Mouse (Mus musculus) cerebellum, adult (tissue): ENCODE measurements around the gene Foxg1.

Experiments used
- ATAC-seq: cut with Nextera tagmentation; 2 replicates; pipeline ENCODE4 v1.9.2; 2017; ENCODE audit warnings: mild to moderate bottlenecking, moderate library complexity, mixed read lengths; ENCODE audit not compliant: insufficient number of reproducible peaks, low FRiP score, low TSS enrichment

Gene Foxg1

DNA sequence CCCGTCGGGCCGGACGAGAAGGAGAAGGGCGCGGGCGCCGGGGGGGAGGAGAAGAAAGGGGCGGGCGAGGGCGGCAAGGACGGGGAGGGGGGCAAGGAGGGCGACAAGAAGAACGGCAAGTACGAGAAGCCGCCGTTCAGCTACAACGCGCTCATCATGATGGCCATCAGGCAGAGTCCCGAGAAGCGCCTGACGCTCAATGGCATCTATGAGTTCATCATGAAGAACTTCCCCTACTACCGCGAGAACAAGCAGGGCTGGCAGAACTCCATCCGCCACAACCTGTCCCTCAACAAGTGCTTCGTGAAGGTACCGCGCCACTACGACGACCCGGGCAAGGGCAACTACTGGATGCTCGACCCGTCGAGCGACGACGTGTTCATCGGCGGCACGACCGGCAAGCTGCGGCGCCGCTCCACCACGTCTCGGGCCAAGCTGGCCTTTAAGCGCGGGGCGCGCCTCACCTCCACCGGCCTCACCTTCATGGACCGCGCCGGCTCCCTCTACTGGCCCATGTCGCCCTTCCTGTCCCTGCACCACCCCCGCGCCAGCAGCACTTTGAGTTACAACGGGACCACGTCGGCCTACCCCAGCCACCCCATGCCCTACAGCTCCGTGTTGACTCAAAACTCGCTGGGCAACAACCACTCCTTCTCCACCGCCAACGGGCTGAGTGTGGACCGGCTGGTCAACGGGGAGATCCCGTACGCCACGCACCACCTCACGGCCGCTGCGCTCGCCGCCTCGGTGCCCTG, 2.6 kb downstream of the Foxg1 start, which contains the start of gene Gm43517:
Gene Gm43517, plus strand, starts transcription at position 299 of the 755 bp plus-strand sequence.
- no peak for ATAC-seq

DNA sequence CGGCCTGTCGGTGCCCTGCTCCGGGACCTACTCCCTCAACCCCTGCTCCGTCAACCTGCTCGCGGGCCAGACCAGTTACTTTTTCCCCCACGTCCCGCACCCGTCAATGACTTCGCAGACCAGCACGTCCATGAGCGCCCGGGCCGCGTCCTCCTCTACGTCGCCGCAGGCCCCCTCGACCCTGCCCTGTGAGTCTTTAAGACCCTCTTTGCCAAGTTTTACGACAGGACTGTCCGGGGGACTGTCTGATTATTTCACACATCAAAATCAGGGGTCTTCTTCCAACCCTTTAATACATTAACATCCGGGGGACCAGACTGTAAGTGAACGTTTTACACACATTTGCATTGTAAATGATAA, 3.2 kb downstream of the Foxg1 start:
- no peak for ATAC-seq

DNA sequence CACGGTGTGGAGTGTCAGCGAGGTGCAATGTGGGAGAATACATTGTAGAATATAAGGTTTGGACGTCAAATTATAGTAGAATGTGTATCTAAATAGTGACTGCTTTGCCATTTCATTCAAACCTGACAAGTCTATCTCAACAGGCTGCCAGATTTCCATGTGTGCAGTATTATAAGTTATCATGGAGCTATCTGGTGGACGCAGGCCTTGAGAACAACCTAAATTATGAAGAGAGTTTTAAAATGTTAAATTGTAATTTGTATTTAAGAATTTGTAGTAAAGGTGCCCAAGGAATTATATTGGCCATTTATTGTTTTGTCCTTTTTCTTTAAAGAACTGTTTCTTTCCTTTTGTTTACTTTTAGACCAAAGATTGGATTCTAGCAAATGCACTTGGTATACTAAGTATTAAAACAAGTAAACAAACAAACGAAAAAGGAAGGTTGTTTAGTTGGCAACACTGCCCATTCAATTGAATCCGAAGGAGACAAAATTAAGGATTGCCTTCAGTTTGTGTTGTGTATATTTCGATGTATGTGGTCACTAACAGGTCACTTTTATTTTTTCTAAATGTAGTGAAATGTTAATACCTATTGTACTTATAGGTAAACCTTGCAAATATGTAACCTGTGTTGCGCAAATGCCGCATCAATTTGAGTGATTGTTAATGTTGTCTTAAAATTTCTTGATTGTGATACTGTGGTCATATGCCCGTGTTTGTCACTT, 3.8 kb downstream of the Foxg1 start:
- no peak for ATAC-seq

DNA sequence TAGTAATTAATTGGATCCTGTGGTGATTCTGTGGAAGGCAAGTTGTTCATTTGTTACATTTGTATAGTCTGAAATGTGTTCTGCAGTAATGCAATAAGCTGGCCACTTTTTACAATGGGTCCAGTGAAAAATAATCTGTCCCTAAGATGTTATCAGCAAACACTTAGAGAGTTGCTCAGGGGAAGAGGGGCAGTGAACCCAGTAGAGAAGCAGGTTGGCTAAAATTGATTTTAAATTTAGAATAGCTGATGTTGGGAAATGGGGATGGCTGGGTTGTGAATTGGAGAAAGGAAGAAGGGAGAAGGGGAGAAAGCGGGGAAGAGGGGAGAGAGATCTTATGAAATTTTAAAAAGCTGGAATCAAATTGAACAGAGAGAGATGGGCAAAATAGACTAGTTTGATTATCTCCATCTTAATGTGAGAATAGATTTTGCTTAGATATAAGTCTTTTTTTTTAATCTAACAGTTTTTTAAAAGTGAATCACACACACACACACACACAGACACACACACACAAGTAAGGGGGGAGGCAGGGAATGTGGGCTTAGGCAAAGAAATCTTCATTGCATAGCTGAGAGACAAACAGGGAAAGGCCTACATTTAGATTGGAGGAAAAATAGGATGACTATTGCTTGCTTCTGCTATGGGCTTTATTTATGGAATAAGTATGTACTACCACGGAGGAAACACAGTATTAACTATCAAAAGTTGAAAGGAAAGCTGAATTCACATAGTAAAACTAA, 5.6 kb downstream of the Foxg1 start:
- no peak for ATAC-seq

DNA sequence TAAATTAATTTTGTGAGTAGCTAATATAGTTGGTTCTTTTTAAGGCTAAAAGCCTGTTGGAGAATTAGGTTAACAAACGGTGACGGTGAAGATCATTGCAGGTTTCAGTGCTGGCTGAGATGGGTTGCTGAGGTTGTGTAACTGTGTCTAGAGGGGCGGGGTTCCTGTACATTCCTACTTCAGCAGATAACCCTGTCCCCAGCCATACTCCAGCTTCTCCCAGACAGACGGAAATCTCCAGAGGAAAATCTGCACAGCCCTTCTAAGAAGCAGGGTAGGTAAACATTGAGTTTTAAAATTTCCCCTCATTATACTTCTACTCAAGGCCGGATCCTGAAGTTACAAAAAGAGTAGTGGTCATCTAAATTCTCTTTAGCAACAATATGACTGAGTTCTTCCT, 7.2 kb downstream of the Foxg1 start:
- no peak for ATAC-seq

DNA sequence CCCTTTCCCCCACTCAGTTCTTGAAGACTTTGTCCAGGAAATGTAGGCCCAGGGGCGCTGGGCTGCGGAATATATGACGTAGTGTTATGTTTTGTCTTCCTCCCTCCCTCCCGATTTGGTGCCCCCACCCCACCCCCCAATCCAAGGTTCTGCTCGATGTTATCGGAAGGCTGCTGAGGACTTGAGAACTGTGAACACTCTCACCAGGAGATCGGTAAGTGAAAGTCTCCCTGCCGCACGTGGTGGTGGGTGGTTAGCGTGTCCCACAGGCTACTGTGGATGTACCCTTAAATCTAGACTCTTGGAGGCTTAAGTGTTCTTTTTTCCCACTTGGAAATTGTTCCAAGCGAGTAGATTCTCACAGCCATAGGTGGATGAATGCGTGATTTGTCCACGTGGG, 7.8 kb downstream of the Foxg1 start:
- no peak for ATAC-seq

DNA sequence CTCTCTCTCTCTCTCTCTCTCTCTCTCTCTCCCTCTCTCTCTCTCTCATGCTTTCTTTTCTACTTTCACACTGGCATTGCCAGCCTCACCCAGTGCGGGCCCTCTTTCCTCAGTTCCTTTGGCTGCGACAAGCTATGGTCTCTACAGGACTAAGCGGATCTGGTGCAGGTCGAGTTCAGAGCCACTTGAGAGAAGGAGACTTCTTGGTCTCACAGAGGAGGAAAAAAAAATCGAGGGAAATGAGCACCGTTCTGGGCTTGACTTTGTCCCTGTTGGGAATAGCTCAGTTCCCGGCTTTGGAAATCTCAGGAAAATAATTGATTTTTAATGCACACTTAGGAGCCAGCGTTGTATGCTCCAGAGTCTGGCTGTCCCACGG, 8.5 kb downstream of the Foxg1 start:
- ATAC-seq = no peak

DNA sequence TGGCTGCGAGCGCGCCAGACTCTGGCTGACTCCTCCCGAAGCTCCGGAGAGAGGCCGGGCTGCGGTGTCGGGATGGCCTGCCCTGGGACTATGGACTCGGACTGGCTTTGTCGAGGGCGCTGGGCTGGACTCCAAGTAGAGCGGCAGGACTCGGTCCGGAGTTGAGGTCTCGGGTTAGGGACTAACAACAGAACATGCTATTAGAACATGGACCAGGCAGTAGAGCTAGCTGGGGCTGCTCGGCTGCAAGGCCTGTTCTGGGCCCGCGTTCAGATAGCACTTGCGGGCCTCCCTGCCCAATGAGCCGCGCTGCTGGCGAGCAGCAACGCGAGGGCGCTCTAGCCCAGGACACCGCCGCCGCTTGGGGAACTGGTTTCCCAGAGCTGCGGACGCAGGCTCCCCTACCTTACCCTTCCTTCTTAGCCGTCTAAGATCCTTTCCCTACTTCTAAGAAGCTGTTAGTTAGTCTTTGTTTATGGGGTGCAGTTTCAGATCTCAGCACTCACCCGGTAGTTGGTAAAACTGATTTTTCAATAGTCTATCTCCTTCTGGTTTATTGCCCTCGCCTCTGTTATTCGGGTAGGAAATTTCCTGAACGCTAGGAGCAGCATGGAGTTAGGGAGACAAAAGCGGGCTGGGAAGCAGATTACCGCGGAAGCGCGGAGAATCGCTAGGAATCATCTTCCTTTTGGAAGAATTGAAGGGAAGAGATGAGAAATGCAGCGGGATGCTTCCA, 9.0 kb downstream of the Foxg1 start:
- ATAC-seq = peak; percentile 15; the same call in 1 of the 2 replicates

DNA sequence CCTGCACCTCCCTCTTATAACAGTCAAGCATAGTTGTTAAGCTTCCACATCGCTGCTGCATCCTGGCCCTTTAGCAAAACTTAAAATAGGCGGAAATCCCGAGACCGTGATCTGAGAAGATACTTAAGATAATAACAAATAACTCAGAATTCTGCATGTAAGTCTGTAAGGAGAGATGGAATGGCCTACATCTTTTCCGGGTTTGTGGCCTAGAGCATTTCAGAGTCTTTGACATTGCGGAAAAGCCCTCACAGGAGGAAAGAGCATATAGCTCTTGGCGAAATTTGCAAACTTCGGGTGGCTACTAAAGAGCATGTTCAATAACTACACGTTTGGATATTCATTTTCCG, 9.6 kb downstream of the Foxg1 start:
- ATAC-seq = no peak

DNA sequence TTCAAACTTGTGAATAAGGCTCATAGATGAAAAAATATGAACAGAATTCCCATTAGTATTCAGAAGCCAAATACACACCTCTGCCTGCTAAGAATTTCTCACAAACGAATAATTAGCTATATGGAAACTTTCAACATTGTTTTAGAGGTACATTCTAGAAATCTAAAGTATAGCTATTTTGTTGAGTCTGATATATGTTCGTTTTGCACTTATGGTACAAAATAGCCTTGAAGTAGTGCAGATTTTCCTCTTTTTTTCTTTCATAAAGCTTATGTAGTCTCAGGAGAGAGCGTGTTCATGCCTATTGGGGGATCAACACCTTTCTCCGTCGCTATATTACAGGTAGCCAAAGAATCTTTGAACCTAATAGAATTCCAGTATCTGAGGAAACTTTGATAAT, 10.4 kb downstream of the Foxg1 start:
- no peak for ATAC-seq

DNA sequence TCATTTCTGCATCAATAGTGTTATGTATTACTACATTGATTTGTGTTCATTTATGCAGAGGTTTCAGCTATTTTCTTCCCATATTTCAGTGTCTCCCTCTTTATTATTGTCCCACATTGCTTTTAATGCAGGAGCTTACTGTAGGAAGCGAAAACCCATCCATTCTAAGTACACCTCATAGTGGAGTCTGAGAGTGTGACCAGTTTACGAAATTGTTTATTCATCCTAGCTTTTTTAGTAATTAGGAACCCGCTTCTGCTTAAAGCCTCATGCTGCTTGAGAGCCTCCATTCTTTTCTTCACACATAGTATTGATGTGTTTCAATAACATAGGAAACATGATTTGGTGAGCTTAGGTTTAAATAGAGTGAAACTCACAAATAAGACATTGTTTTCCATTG, 11.2 kb downstream of the Foxg1 start:
- no peak for ATAC-seq

DNA sequence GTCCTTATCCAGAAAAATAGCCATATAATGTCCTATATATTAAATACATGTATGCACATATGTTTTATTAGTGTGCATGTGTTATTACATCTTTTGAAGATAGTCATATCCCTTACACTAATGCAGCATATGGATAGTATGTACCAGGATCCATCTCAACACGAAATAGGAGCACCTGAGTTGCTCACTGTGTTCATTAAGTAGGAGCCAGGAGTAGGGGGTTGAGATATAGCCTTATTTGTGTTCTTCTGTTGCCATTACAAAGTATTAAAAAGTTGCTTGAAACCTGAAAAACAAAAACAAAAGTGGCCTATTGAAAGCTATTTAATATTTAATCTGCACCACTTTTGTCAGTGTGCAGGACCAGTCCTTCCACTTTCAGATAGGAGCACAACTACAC, 11.7 kb downstream of the Foxg1 start:
- ATAC-seq = no peak

DNA sequence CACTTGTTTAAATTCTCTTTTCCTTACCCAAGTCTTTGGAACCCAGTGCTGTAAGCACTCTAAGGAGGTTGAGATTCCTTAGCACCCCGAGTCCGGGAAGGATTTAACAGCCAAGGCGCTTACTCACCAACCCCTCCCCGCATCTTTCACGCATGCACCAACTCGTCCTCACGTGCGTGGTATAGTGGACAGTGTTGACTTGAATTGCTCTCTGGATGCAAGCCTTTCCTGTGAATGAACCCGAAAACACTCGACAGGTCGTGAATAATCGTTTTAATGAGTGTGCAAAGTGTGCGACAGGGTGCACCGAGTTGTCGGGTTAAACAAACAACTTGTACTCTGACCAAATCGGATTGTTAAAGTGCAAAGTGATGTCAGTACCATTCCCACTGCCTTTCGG, 12.4 kb downstream of the Foxg1 start:
- no peak for ATAC-seq

DNA sequence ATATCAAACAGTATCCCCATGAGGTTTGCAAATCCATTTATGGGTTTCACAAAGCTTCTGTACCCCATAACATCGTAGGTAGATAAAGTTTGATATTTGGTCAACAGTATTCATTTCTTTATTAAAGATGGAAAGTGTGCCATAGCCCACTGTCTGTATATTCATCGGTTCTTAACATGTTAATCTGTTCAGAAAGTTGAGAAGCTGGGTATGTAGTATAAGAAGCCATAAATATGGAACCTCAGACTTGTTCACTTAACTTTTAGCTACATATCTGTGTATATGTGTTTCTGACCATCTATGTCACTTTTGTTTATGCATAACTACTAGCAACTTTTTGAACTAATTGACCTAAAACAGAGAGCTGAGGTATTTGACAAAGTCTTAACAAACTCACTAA, 13.5 kb downstream of the Foxg1 start:
- ATAC-seq = no peak

DNA sequence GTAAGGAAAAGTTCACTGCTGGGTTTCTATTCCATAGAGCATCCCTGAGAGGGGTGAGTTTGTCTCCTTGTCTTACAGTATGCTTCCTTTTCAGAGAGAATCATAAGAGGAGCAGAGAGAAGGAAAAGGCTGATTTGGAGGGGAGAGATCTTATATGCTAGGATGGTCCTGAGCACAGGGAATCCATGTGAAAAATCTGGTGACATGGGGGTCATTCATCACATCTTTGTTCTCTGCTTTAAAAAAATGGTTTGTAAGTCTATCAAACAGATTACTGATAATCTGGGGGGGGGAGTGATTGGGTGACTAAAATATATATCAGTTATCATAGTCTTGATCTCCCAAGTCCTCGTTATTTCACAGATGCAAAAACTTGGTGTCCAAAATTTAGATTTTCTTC, 14.3 kb downstream of the Foxg1 start:
- no peak for ATAC-seq

DNA sequence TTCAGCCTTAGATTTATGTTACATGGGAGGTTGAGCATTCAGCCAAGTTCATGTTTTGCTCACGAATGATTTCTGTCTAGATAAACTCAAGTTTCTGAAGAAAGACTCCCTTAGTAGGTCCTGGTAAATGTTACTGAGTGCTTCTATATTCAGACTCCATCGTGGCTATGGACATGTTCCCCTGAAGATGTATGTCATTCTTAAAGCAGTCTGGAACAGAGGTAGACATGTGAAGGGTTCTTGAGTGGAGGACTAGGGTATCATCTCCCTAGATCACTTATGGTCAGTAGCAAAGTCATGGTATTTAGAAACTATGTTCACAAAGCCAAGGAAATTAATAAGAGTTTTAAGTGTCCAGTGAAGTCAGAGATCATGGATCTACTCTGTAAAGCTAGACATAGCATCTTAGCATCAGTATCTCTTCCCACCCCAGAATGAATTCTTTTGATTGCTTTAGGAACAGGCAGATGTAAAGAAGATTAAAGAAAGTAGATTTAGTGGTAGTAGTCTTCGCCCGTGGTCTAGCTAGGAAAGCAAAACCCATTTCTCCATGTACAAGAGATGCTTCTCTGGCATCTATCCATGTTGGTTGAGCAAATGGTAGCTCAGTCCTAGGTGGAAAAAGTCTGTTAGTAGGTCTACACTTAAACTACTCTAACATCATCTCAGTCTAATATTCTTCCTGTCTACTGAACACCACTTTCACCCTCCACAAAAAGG, 15.1 kb downstream of the Foxg1 start:
- no peak for ATAC-seq

DNA sequence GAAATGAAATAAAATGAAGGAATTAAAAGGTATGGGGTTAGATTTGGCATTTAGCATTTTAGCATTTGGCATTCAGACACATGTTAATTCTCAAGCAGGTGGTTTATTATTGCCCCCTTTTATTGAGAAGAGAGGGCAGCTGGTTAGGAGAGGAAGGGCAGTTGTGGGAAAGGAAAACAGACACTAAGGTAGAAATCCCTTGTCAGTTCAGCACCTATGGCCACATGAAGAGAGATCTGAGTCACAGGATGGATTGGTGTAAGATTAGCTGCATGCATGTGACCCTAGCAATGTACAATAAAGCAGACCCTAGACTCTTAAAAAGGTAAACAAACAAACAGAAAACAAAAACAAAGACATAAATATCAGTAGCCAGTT, 15.7 kb downstream of the Foxg1 start:
- ATAC-seq = no peak

DNA sequence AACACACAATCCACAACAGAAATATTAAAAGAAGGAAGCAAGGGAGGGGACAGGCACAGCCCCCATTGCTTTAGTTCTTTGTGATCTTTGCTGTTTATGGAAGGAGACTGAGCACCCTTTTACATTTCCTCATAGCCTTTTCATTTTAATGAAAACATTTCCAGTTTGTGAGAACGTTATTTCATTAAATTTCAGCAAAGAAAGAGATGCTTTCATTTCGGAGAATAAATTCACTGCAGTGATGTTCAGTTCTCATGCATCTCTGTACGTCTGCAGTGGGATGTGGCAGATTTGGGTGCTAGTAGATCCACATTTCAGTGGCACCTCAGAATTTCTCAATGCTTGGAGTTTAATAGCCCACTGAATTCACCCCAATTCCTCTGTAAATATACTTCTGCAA, 16.2 kb downstream of the Foxg1 start:
- ATAC-seq = no peak

DNA sequence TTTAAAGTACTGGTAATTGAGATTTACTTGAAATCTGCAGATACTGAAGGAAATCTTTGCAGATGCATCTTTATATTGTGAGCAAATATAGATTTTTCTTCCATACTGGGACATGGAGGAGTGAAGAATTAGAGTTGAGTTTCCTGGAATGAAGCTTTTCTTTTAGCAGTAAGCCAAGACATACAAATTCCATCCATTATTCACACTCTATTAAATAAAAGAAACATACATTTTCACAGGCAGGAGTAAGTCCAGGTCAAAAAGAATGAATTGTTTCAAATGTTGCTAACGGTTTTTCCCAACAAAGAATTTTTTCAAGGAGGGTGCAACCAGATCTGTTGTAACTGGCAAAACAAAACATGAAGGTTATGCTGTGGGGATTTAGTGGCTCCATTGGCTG, 17.2 kb downstream of the Foxg1 start:
- no peak for ATAC-seq
